Mouse (Mus musculus) liver, embryonic 12.5 days (tissue): Measurements from ENCODE around the gene Ppp2r5a. TPM values are rescaled to one million over a fixed set of nuclear protein-coding genes. Genes with fewer than 3 reads are reported as not detected.

Source experiments
- polyA plus RNA-seq: library from polyadenylated mRNA; unstranded; fragments of >200 nt; fragmentation: Nextera tagmentation; extraction: Ambion mirVana; gene quantifications from 2 replicates; pipeline ENCODE4 v1.2.1, GENCODE M21; 2016

Ppp2r5a gene
- polyA plus RNA-seq, 1 experiment from 2014 or later, result 33.9 TPM

Other genes with a start within 250 kb of the Ppp2r5a start
- not detected in 2 replicates for gene Fam71a, start 238.5 kb downstream of the Ppp2r5a start, polyA plus RNA-seq
- gene Atf3, start 185.2 kb downstream of the Ppp2r5a start, polyA plus RNA-seq, result 2.3 and 2.4 TPM in 2 replicates
- 37.1 and 39.7 TPM in 2 replicates for gene Nenf, start 85.1 kb downstream of the Ppp2r5a start, polyA plus RNA-seq
- gene Tmem206, start 77.4 kb downstream of the Ppp2r5a start, polyA plus RNA-seq, result 9.8 and 10.5 TPM in 2 replicates
- 59.6 and 60.2 TPM in 2 replicates for gene Dtl, start 172.3 kb upstream of the Ppp2r5a start, polyA plus RNA-seq
- gene Ints7, start 172.4 kb upstream of the Ppp2r5a start, polyA plus RNA-seq, result 39.5 and 41.3 TPM in 2 replicates